Mouse (Mus musculus) kidney, adult 2 months (tissue): ENCODE measurements around the gene Rbbp4. TPM values are rescaled to one million over a fixed set of nuclear protein-coding genes. Genes with fewer than 3 reads are reported as not detected.

Experiments used
- DNase-seq: peaks from one replicate; pipeline ENCODE4 v3.0.0; 2021
- H3K27ac ChIP-seq: fragments of 200-500 bp; 2 replicates; pipeline ENCODE4 v1.5.1; 2012; ENCODE audit warnings: low read depth, low read length, control low read depth, inconsistent platforms; ENCODE audit not compliant: insufficient read depth
- H3K27me3 ChIP-seq: fragments of 200-500 bp; replicated peaks from 2 replicates; pipeline ENCODE4 v1.6.1; 2012; ENCODE audit warnings: mild to moderate bottlenecking, moderate library complexity, low read length, inconsistent platforms; ENCODE audit not compliant: control insufficient read depth, insufficient read depth
- H3K36me3 ChIP-seq: fragments of 200-500 bp; 2 replicates; pipeline ENCODE4 v1.6.1; 2012; ENCODE audit warnings: mild to moderate bottlenecking, moderate library complexity, low read length, inconsistent platforms; ENCODE audit not compliant: control insufficient read depth, insufficient read depth
- H3K4me1 ChIP-seq: fragments of 200-500 bp; 2 replicates; pipeline ENCODE4 v1.6.1; 2011; ENCODE audit warnings: low read length; ENCODE audit not compliant: control insufficient read depth, insufficient read depth
- H3K4me3 ChIP-seq: fragments of 200-500 bp; 2 replicates; pipeline ENCODE4 v1.5.1; 2011; ENCODE audit warnings: mild to moderate bottlenecking, low read depth, low read length, control low read depth; ENCODE audit not compliant: insufficient read depth
- CTCF ChIP-seq: fragments of 200-500 bp; conservative IDR thresholded peaks from 2 replicates; pipeline ENCODE4 v1.5.1; 2011; ENCODE audit warnings: low read depth, mild to moderate bottlenecking, control low read depth, low read length, moderate library complexity, mixed read lengths; ENCODE audit not compliant: insufficient read depth, insufficient read length
- POLR2A ChIP-seq: fragments of 200-500 bp; IDR thresholded peaks from one replicate; pipeline ENCODE4 v1.6.1; 2011; ENCODE audit warnings: low read depth, low read length, control low read depth
- WGBS: fragments of 180-500 bp; shearing (Covaris S2); methylation state at CpG from one replicate; pipeline ENCODE4 v1.1.7; 2018; 5-methylcytosine and 5-hydroxymethylcytosine counted together
- polyA plus RNA-seq: library from polyadenylated mRNA; depleted of rRNA; stranded (reverse); fragments of >200 nt; gene quantifications from 2 replicates; pipeline ENCODE4 v1.2.3, GENCODE M21; 2012

Rbbp4 gene
- polyA plus RNA-seq, 1 experiment: 36.7 TPM

- Histone ChIP-seq H3K4me1 (no peaks in the 10 kb centered on the region; the same call in 1 of the 2 replicates), H3K27ac (no peak overlapping the region), H3K36me3 (no peaks in the 10 kb centered on the region), H3K27me3 (no peaks in the 10 kb centered on the region), H3K4me3 (peak overlapping the region; percentile 41)
- TF ChIP-seq CTCF (no peak), POLR2A (no peak)
- no peak for DNase-seq
- 3% methylated on average over 28 of the region's 28 CpGs for WGBS
Measured at GRCm38 (mm10) chr4:129286683-129287471, 48.3 kb downstream of the Rbbp4 start.

GRCm38 (mm10) chr4:129286001-129286682, 49.0 kb downstream of the Rbbp4 start:
- 40% methylated on average over 5 of the region's 5 CpGs for WGBS
- TF ChIP-seq CTCF (no peak), POLR2A (no peak)

GRCm38 (mm10) chr4:129284685-129285084, 50.5 kb downstream of the Rbbp4 start:
- 70% methylated on average over 2 of the region's 2 CpGs for WGBS
- no peak for DNase-seq
- H3K27ac ChIP-seq: no peak overlapping the region
- H3K4me1 ChIP-seq: no peaks in the 10 kb centered on the region; the same call in 1 of the 2 replicates
- H3K36me3 ChIP-seq: no peaks in the 10 kb centered on the region
- H3K4me3 ChIP-seq: no peak overlapping the region
- no peaks in the 10 kb centered on the region for H3K27me3 ChIP-seq
- no peak for TF ChIP-seq CTCF

More at GRCm38 (mm10) chr4:129286001-129286682, 49.0 kb downstream of the Rbbp4 start:
- Histone ChIP-seq H3K27ac (no peak overlapping the region), H3K4me3 (no peak overlapping the region), H3K27me3 (no peaks in the 10 kb centered on the region), H3K36me3 (no peaks in the 10 kb centered on the region), H3K4me1 (no peaks in the 10 kb centered on the region; the same call in 1 of the 2 replicates)
- DNase-seq: no peak

GRCm38 (mm10) chr4:129283226-129283625, 51.9 kb downstream of the Rbbp4 start:
- Histone ChIP-seq H3K27me3 (no peaks in the 10 kb centered on the region), H3K4me1 (no peaks in the 10 kb centered on the region; the same call in 1 of the 2 replicates), H3K27ac (no peak overlapping the region), H3K4me3 (no peak overlapping the region), H3K36me3 (no peaks in the 10 kb centered on the region)
- TF ChIP-seq CTCF (no peak), POLR2A (no peak)
- DNase-seq: no peak
- 88% methylated on average over 5 of the region's 5 CpGs for WGBS

GRCm38 (mm10) chr4:129282786-129283185, 52.4 kb downstream of the Rbbp4 start:
- Histone ChIP-seq H3K36me3 (no peaks in the 10 kb centered on the region), H3K27me3 (no peaks in the 10 kb centered on the region)
- 92% methylated on average over 5 of the region's 5 CpGs for WGBS

GRCm38 (mm10) chr4:129276453-129276865, 58.7 kb downstream of the Rbbp4 start:
- Histone ChIP-seq H3K27me3 (no peaks in the 10 kb centered on the region), H3K4me1 (peaks cover 5% of the 10 kb centered on the region; the same call in 1 of the 2 replicates), H3K27ac (no peak overlapping the region), H3K36me3 (no peaks in the 10 kb centered on the region), H3K4me3 (no peak overlapping the region)
- TF ChIP-seq POLR2A (no peak), CTCF (peak; percentile 100; the same call in 1 of the 2 replicates)
- 2% methylated on average over 18 of the region's 18 CpGs for WGBS
- peak; percentile 98 for DNase-seq

More at GRCm38 (mm10) chr4:129282786-129283185, 52.4 kb downstream of the Rbbp4 start:
- Histone ChIP-seq H3K4me3 (no peak overlapping the region), H3K27ac (no peak overlapping the region), H3K4me1 (no peaks in the 10 kb centered on the region; the same call in 1 of the 2 replicates)
- DNase-seq: no peak
- TF ChIP-seq POLR2A: no peak
- TF ChIP-seq CTCF: no peak

- Histone ChIP-seq H3K27ac (peak overlapping the region; percentile 59; the same call in 1 of the 2 replicates), H3K4me1 (peaks cover 5% of the 10 kb centered on the region; the same call in 1 of the 2 replicates), H3K4me3 (peak overlapping the region; percentile 25; the same call in 1 of the 2 replicates), H3K36me3 (no peaks in the 10 kb centered on the region), H3K27me3 (no peaks in the 10 kb centered on the region)
- peak; percentile 87 for DNase-seq
- TF ChIP-seq CTCF (peak; percentile 46), POLR2A (no peak)
- WGBS: 22% methylated on average over 5 of the region's 5 CpGs
Measured at GRCm38 (mm10) chr4:129272756-129273046, 62.5 kb downstream of the Rbbp4 start.
